Mouse (Mus musculus) midbrain, embryonic 16.5 days (tissue): ENCODE data around the gene Slc22a14. TPM values are rescaled to one million over a fixed set of nuclear protein-coding genes. Genes with fewer than 3 reads are reported as not detected.
"Not testable (repeated sequence)": the region's sequence is repeated elsewhere in the genome, so short reads cannot be mapped to it uniquely, and the experiment has no call there.

Source experiments
- ATAC-seq: fragments of 200-750 bp; cut with Nextera tagmentation; 2 replicates; pipeline ENCODE4 v1.8.0; 2017; ENCODE audit warnings: moderate TSS enrichment
- H3K27ac ChIP-seq: fragments of 300-500 bp; sonication (generic); 2 replicates; pipeline ENCODE4 v1.5.1; 2014; ENCODE audit warnings: mild to moderate bottlenecking, low read length, mixed read lengths
- H3K27me3 ChIP-seq: fragments of 300-500 bp; sonication (generic); 2 replicates; pipeline ENCODE4 v1.6.1; 2014; ENCODE audit warnings: low read depth, low read length, mixed read lengths; ENCODE audit not compliant: control insufficient read depth, insufficient read depth
- H3K36me3 ChIP-seq: fragments of 300-500 bp; sonication (generic); 2 replicates; pipeline ENCODE4 v1.6.1; 2014; ENCODE audit warnings: mild to moderate bottlenecking, low read length, moderate library complexity, mixed read lengths; ENCODE audit not compliant: control insufficient read depth, insufficient read depth
- H3K4me1 ChIP-seq: fragments of 300-500 bp; sonication (generic); 2 replicates; pipeline ENCODE4 v1.6.1; 2014; ENCODE audit warnings: mild to moderate bottlenecking, low read length, mixed read lengths; ENCODE audit not compliant: control insufficient read depth, insufficient read depth
- H3K4me2 ChIP-seq: fragments of 300-500 bp; sonication (generic); 2 replicates; pipeline ENCODE4 v1.6.1; 2014; ENCODE audit warnings: mild to moderate bottlenecking, low read length, mixed read lengths
- H3K4me3 ChIP-seq: fragments of 300-500 bp; sonication (generic); 2 replicates; pipeline ENCODE4 v1.5.1; 2014; ENCODE audit warnings: low read depth, mild to moderate bottlenecking, low read length, moderate library complexity, mixed read lengths
- H3K9ac ChIP-seq: fragments of 300-500 bp; sonication (generic); 2 replicates; pipeline ENCODE4 v1.6.1; 2014; ENCODE audit warnings: low read depth, low read length, mixed read lengths
- H3K9me3 ChIP-seq: fragments of 300-500 bp; sonication (generic); replicated peaks from 2 replicates; pipeline ENCODE4 v1.6.1; 2014; ENCODE audit warnings: mild to moderate bottlenecking, low read length, mixed read lengths; ENCODE audit not compliant: control insufficient read depth, poor library complexity, severe bottlenecking
- WGBS: fragments of 180-500 bp; shearing (Covaris S2); extraction: QIAGEN DNeasy Blood & Tissue Kit; methylation state at CpG from one replicate; pipeline ENCODE4 v1.1.7; 2014; 5-methylcytosine and 5-hydroxymethylcytosine counted together
- polyA plus RNA-seq: library from polyadenylated mRNA; unstranded; fragments of >200 nt; fragmentation: Nextera tagmentation; extraction: Ambion mirVana; gene quantifications from 2 replicates; pipeline ENCODE4 v1.2.1, GENCODE M21; 2015

Slc22a14 gene
- polyA plus RNA-seq, 1 experiment from 2014 or later = 0.11 TPM

DNA sequence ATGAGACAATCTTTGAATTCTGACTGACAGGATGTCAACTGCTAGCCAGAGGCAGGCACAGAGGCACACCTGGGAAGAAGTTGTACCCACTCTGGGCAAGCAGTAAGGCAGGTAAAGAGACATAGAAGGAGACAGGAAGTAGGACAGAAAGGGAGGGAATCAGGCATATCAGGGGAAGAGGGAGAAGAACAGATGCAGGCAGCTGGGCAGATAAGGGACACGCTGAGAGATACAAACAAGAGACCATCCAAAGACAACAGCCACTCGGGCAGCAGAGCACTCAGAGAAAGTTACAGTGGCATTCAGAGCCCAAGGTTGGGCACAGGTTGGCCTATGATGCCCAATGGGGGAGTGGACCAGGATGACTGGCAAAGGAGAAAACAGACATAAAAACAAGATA lies 134.5 kb downstream of the Slc22a14 start:
- H3K9ac ChIP-seq = no peak overlapping the region
- 91% methylated on average over 2 of the region's 2 CpGs for WGBS
- H3K4me3 ChIP-seq = no peak overlapping the region
- H3K27me3 ChIP-seq = no peaks in the 10 kb centered on the region
- no peaks in the 10 kb centered on the region for H3K36me3 ChIP-seq
- no peaks in the 10 kb centered on the region for H3K4me1 ChIP-seq
- ATAC-seq = no peak
- no peak overlapping the region for H3K4me2 ChIP-seq
- H3K27ac ChIP-seq = no peak overlapping the region
- no peaks in the 10 kb centered on the region for H3K9me3 ChIP-seq

DNA sequence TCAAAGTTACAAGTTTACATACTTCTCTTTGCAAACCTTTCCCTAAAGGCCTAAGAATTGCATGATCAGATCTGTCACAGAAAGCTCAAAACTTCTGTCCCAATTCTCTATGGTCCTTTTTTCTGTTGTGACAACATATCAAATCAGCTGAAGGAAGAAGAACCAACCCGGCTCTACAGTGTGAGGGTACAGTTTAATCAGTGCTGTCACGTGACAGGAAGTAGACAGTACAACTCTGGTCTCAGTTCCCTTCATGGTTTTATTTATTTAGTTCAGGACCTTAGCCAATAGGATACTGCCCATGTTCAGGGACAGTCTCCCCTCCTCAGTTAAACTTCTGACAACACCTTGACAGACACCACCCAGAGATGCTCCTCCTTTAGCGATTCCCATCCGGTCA lies 145.1 kb downstream of the Slc22a14 start:
- ATAC-seq = no peak
- no peak overlapping the region for H3K4me3 ChIP-seq

DNA sequence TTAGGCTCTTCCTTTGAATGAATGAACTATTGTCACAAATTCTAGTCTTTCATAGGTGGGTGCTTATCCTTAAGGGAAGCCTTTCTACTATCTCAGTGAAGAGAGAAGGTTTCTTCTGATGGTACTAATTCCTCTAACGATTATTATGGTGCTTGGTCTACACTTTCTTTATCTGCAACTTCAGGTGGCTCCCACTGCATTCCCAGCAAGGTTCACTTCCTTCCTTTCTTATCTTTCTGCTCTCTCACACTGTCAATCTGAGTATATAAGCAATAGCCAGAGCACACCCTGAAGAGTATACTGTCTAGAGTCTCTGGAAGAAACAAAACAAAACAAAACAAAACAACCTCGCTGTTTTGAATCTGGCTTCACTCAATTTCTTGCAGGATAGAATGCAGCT lies 145.7 kb downstream of the Slc22a14 start:
- Histone ChIP-seq H3K4me3 (no peak overlapping the region), H3K27me3 (no peaks in the 10 kb centered on the region), H3K9me3 (no peaks in the 10 kb centered on the region), H3K9ac (no peak overlapping the region), H3K36me3 (peaks cover 9% of the 10 kb centered on the region; the same call in 1 of the 2 replicates), H3K4me1 (no peaks in the 10 kb centered on the region), H3K4me2 (no peak overlapping the region), H3K27ac (no peak overlapping the region)
- no peak for ATAC-seq
- WGBS = 88% methylated on average over 2 of the region's 2 CpGs

More for the DNA sequence above, 145.1 kb downstream of the Slc22a14 start:
- no peaks in the 10 kb centered on the region for H3K9me3 ChIP-seq
- no peak overlapping the region for H3K4me2 ChIP-seq
- H3K36me3 ChIP-seq = peaks cover 10% of the 10 kb centered on the region; the same call in 1 of the 2 replicates
- no peak overlapping the region for H3K27ac ChIP-seq
- no peaks in the 10 kb centered on the region for H3K4me1 ChIP-seq
- H3K9ac ChIP-seq = no peak overlapping the region
- WGBS = 96% methylated on average over 4 of the region's 4 CpGs
- H3K27me3 ChIP-seq = no peaks in the 10 kb centered on the region

DNA sequence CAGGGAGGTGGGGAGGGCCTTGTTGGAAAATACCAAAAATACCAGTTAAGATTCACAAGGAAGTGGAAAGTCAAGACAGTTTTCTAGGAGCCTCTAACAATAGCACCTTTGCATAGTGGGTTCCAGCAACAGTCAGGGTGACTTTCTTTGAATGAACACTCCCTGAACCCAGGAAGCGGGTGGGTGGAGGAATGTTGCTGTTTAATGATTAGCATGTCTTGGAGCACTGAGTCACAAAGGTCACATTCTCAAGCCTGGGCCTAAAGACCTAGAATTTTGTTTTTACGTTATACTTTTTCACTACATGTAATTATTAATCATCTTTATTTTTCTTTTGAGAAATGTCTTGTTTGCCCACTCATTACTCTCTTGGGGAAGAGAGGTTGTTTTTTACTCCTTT lies 150.0 kb downstream of the Slc22a14 start:
- WGBS = 95% methylated on average over 2 of the region's 2 CpGs
- not testable (repeated sequence) for H3K27me3 ChIP-seq

DNA sequence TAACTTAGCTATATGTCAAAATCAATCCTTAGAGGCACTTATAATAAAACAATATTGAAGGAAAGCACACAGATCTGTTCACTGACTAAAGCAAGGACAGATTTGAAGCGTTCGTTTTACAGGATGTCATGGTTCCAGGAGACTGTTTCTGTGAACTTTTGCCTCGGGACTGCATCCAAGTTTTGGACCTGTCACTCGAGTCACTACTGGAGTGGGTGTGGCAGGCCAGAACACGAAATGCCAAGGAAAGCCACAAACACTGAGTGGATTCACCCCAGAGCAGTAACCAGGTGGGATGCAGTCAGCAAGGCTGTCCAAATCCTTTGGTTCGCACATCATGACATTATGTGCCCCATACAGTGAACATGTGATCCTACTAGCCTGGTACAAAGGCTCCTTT lies 150.8 kb downstream of the Slc22a14 start:
- Histone ChIP-seq H3K4me3 (no peak overlapping the region), H3K4me2 (no peak overlapping the region), H3K27ac (no peak overlapping the region), H3K9me3 (no peaks in the 10 kb centered on the region), H3K36me3 (0 out of 2 replicates have a peak, but pooled peaks cover 4% of the 10 kb centered on the region), H3K9ac (no peak overlapping the region), H3K4me1 (no peaks in the 10 kb centered on the region), H3K27me3 (no peaks in the 10 kb centered on the region)
- WGBS = 89% methylated on average over 6 of the region's 6 CpGs
- no peak for ATAC-seq

More for the DNA sequence above, 150.0 kb downstream of the Slc22a14 start:
- not testable (repeated sequence) for H3K27ac ChIP-seq, H3K4me2 ChIP-seq, H3K4me1 ChIP-seq, H3K9me3 ChIP-seq, H3K4me3 ChIP-seq, ATAC-seq, H3K9ac ChIP-seq, H3K36me3 ChIP-seq

DNA sequence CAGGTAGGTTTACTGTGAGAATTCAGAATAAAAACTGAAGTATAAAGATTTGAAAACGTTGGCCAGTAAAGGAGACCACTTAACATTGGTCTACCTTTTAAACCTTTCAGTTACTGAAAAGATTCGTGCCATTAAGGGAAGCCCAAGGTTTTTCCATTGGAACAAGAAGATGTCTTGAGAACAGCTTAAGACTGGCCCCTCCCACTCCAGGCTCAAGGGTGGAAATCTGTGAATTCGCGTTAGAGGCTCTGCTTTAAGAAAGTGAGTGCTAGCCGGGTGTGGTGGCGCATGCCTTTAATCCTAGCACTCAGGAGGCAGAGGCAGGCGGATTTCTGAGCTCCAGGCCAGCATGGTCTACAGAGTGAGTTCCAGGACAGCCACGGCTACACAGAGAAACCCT lies 152.4 kb downstream of the Slc22a14 start:
- Histone ChIP-seq H3K4me2 (no peak overlapping the region), H3K9me3 (no peaks in the 10 kb centered on the region), H3K4me3 (no peak overlapping the region), H3K27ac (no peak overlapping the region), H3K27me3 (no peaks in the 10 kb centered on the region), H3K9ac (no peak overlapping the region), H3K36me3 (0 out of 2 replicates have a peak, but pooled peaks cover under 1% of the 10 kb centered on the region), H3K4me1 (no peaks in the 10 kb centered on the region)
- ATAC-seq = no peak
- WGBS = 77% methylated on average over 8 of the region's 8 CpGs

DNA sequence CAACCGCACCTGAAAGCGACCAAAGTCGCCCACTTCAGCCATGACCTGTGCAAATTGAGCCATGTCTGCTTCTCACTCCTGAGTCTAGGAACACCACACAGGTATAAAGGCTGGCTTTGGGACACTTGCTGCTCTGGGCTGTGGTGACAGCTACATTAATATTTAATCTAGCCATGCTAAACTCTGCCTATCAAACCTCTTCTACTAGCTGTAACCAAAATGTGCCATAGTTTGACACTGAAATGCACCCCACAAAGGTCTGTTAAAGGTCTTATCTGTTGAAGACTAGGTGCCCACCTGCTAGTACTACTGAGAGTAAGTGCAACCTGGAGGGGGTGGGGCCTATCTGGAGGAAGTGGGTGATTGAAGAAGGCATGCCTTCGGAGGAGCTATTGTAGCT lies 156.4 kb downstream of the Slc22a14 start, which contains the start of gene Slc22a13:
TSS of gene Slc22a13 (minus strand) at position 101 of the 400 bp plus-strand sequence.
- ATAC-seq = no peak
- Histone ChIP-seq H3K27ac (no peak within 1 kb of the TSS), H3K9me3 (peaks cover 1% of the 10 kb centered on the region; the same call in 1 of the 2 replicates), H3K36me3 (no peaks in the 10 kb centered on the region), H3K4me3 (no peak within 1 kb of the TSS), H3K27me3 (no peaks in the 10 kb centered on the region), H3K4me2 (no peak within 1 kb of the TSS), H3K4me1 (no peaks in the 10 kb centered on the region), H3K9ac (no peak within 1 kb of the TSS)
- WGBS = 97% methylated on average over 4 of the region's 4 CpGs

DNA sequence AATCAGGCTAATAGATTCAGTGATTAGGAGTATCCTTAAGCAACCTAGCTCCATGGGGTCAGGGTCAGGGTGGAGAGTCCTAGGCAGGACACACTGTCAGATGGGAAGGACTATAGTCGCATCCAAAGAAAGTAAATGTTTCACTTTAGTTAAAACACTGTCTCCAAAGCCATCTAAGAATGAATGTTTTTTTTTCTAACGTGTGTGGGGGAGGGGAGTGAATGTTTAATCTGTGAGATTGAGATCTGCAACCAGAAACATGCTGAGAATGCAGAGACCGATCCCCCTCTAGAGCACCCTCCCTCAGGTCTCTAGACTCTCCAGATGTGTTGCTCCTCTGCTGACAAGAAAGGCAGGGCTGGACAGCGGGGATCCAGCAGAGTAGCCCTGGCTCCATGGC lies 158.2 kb downstream of the Slc22a14 start:
- WGBS = 91% methylated on average over 4 of the region's 4 CpGs
- no peak for ATAC-seq
- H3K4me1 ChIP-seq = no peaks in the 10 kb centered on the region
- no peak overlapping the region for H3K27ac ChIP-seq
- no peaks in the 10 kb centered on the region for H3K27me3 ChIP-seq
- H3K4me3 ChIP-seq = no peak overlapping the region
- no peak overlapping the region for H3K4me2 ChIP-seq
- H3K9me3 ChIP-seq = peaks cover 2% of the 10 kb centered on the region; the same call in 1 of the 2 replicates
- no peak overlapping the region for H3K9ac ChIP-seq
- no peaks in the 10 kb centered on the region for H3K36me3 ChIP-seq

DNA sequence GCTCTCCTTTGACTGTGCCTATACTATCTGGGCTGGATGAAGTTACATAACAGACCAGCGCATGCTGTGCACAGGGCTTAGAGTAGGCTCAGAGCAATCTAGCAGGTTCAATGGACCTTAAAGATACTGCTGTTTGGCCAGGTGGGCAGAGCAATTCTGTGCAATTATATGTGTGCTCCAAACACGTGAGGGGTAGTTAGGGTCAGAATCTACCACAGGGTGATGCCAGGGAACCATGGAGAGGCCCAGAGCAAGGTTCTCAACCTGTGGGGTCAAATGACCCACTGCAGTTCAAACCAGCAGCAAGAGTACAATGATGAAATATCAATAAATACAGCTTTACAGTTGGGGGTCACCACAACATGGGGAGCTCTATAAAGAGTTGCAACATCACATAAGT lies 158.7 kb downstream of the Slc22a14 start:
- Histone ChIP-seq H3K27me3 (no peaks in the 10 kb centered on the region), H3K9me3 (peaks cover 2% of the 10 kb centered on the region; the same call in 1 of the 2 replicates), H3K4me3 (no peak overlapping the region), H3K4me2 (no peak overlapping the region), H3K9ac (no peak overlapping the region), H3K4me1 (no peaks in the 10 kb centered on the region), H3K36me3 (no peaks in the 10 kb centered on the region), H3K27ac (no peak overlapping the region)
- ATAC-seq = no peak
- 67% methylated on average over 2 of the region's 2 CpGs for WGBS
